Mouse (Mus musculus) frontal cortex, adult (tissue): ENCODE results near the gene Ugt1a7c.

Source experiments
- ATAC-seq: cut with Nextera tagmentation; 2 replicates; pipeline ENCODE4 v1.9.2; 2017; ENCODE audit warnings: mild to moderate bottlenecking, moderate library complexity, mixed read lengths; ENCODE audit not compliant: low TSS enrichment

Gene Ugt1a7c

GRCm38 (mm10) chr1:88261706-88262105 is 166.8 kb downstream of the Ugt1a7c start:
- ATAC-seq = no peak

GRCm38 (mm10) chr1:88262255-88262654 is 167.4 kb downstream of the Ugt1a7c start:
- ATAC-seq = no peak

GRCm38 (mm10) chr1:88262961-88263360 is 168.1 kb downstream of the Ugt1a7c start:
- no peak for ATAC-seq

GRCm38 (mm10) chr1:88263778-88264177 is 168.9 kb downstream of the Ugt1a7c start:
- no peak for ATAC-seq

GRCm38 (mm10) chr1:88264237-88264868 is 169.5 kb downstream of the Ugt1a7c start:
- no peak for ATAC-seq

- ATAC-seq = no peak
These were observed 170.0 kb downstream of the Ugt1a7c start for GRCm38 (mm10) chr1:88264869-88265240.

- no peak for ATAC-seq
These were observed 171.3 kb downstream of the Ugt1a7c start for GRCm38 (mm10) chr1:88266123-88266522.

- ATAC-seq = no peak
These were observed 172.6 kb downstream of the Ugt1a7c start for GRCm38 (mm10) chr1:88267489-88267888.

- no peak for ATAC-seq
These were observed 173.2 kb downstream of the Ugt1a7c start for GRCm38 (mm10) chr1:88268070-88268469.
